Mouse (Mus musculus) regulatory T cell (primary cell): Measurements from ENCODE around the gene Gdpd5.

Experiments used
- in situ Hi-C: fragments of 300-600 bp; cut with MboI, MseI; formaldehyde crosslinking; loops from one replicate; pipeline ENCODE4 v1.15.1; 2025; ENCODE audit warnings: high pct_unique_total_duplicates

Gene Gdpd5

GRCm38 (mm10) chr7:99381214-99382087 lies at the start of gene Gdpd5:
Gene Gdpd5 (plus strand): TSS chr7:99381414.
- in situ Hi-C loops = loop anchor here (10.0 kb wide), 1 partner anchor 443 kb away; the partner anchor contains the start of gene Neu3

- in situ Hi-C loops = no loop called here
Observed at GRCm38 (mm10) chr7:99332774-99333480, 48.3 kb upstream of the Gdpd5 start.

- in situ Hi-C loops = no loop called here
Observed at GRCm38 (mm10) chr7:99340736-99341135, 40.5 kb upstream of the Gdpd5 start.

GRCm38 (mm10) chr7:99343577-99343976 lies 37.6 kb upstream of the Gdpd5 start:
- in situ Hi-C loops = no loop called here

GRCm38 (mm10) chr7:99347268-99347667 lies 33.9 kb upstream of the Gdpd5 start:
- in situ Hi-C loops = no loop called here

- in situ Hi-C loops = no loop called here
Observed at GRCm38 (mm10) chr7:99348883-99349282, 32.3 kb upstream of the Gdpd5 start.

- in situ Hi-C loops = no loop called here
Observed at GRCm38 (mm10) chr7:99349782-99350720, 31.2 kb upstream of the Gdpd5 start.

- in situ Hi-C loops = no loop called here
Observed at GRCm38 (mm10) chr7:99351104-99351801, 30.0 kb upstream of the Gdpd5 start.

- in situ Hi-C loops = no loop called here
Observed at GRCm38 (mm10) chr7:99351802-99352517, 29.3 kb upstream of the Gdpd5 start.

- in situ Hi-C loops = no loop called here
Observed at GRCm38 (mm10) chr7:99352526-99353400, 28.5 kb upstream of the Gdpd5 start, which contains the start of gene Serpinh1. Gene Serpinh1 (minus strand): TSS chr7:99353239.

- in situ Hi-C loops = no loop called here
Observed at GRCm38 (mm10) chr7:99355731-99356131, 25.5 kb upstream of the Gdpd5 start.

GRCm38 (mm10) chr7:99356244-99356930 lies 24.8 kb upstream of the Gdpd5 start:
- in situ Hi-C loops = no loop called here

GRCm38 (mm10) chr7:99357201-99357600 lies 24.0 kb upstream of the Gdpd5 start:
- in situ Hi-C loops = no loop called here

GRCm38 (mm10) chr7:99358371-99358770 lies 22.8 kb upstream of the Gdpd5 start:
- in situ Hi-C loops = no loop called here

GRCm38 (mm10) chr7:99360021-99360802 lies 21.0 kb upstream of the Gdpd5 start:
- in situ Hi-C loops = no loop called here

- in situ Hi-C loops = no loop called here
Observed at GRCm38 (mm10) chr7:99360803-99361414, 20.3 kb upstream of the Gdpd5 start.

GRCm38 (mm10) chr7:99362137-99362536 lies 19.1 kb upstream of the Gdpd5 start:
- in situ Hi-C loops = no loop called here
